8 mouse cellular contexts compared by ENCODE assay signal in the genomic region with DNA sequence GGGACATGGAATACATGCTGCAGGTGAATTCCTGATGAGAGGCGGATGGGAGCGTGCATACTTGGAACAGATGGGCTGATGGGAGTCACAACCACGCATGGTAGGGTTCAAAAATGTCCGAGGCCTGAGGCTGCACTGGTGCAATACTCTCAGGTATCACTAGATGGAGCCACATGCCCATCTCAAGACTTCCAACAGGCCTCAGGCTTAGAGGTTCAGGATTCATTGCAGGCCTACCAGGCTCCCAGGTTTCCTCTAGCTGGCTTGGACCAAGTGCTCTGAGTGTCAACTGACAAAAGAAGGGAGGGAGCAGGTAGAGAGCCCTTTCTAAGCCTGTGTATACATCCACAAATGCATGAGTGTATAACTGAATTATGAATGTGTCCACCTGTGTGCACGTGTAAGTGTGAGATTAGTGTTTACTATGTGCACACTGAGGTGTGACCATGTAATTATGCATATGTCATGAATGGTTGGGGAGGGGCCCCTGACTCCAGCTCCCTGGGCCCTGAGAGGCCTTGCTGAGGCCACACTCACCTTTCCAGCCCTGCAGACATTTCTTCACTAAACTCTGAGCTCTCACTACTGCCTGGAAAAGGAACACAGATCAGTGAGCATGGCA. TPM values are rescaled to one million over a fixed set of nuclear protein-coding genes. Genes with fewer than 3 reads are reported as not detected.
A peak's percentile ranks its signal among the peaks of the same experiment; 100 is the strongest.
DNase-seq lines count a peak whose midpoint lies in the region; ATAC-seq lines count a peak whose summit lies in the region.

No protein-coding gene starts in this region.

- H3K9ac ChIP-seq in hindbrain, embryonic 14.5 days = no peak overlapping the region

- no peaks in the 10 kb centered on the region for H3K4me1 ChIP-seq in hindbrain, embryonic 14.5 days (replicated peaks; ENCODE audit: control insufficient read depth, insufficient read depth, low read length)

- H3K9me3 ChIP-seq in hindbrain, embryonic 14.5 days (ENCODE audit: control insufficient read depth, low read length) = no peaks in the 10 kb centered on the region

- no peak overlapping the region; the same call in 1 of the 2 replicates for H3K27ac ChIP-seq in hindbrain, embryonic 14.5 days

- peak; percentile 77 for DNase-seq in R1 (ENCODE audit: low read depth, low spot score)
- peak; percentile 85 for DNase-seq in cerebellum, adult 8-10 months
- peak; percentile 85 for DNase-seq in forelimb bud, embryonic 11.5 days (ENCODE audit: low read depth, low spot score)
- DNase-seq in hindbrain, embryonic 14.5 days (ENCODE audit: low spot score) = peak; percentile 86
- peak; percentile 81 to 82 for DNase-seq in layer of hippocampus, postnatal 14 days (ENCODE audit: low spot score in 2 of 2)
- DNase-seq in right cerebral cortex, postnatal 25 days = peak; percentile 68
- DNase-seq in yolk sac, embryonic 10.5 days (ENCODE audit: low spot score) = peak; percentile 42

- H3K36me3 ChIP-seq in hindbrain, embryonic 14.5 days (replicated peaks; ENCODE audit: control insufficient read depth, insufficient read depth) = peaks cover 41% of the 10 kb centered on the region

- 25% methylated on average over 5 of the region's 5 CpGs for WGBS in hindbrain, embryonic 14.5 days

- no peak overlapping the region for H3K4me2 ChIP-seq in hindbrain, embryonic 14.5 days (replicated peaks)

- no peak overlapping the region for H3K4me3 ChIP-seq in hindbrain, embryonic 14.5 days (replicated peaks; ENCODE audit: low read length)

- H3K27me3 ChIP-seq in hindbrain, embryonic 14.5 days (ENCODE audit: control insufficient read depth, insufficient read depth, low read length) = no peaks in the 10 kb centered on the region

- peak; percentile 51 for ATAC-seq in hindbrain, embryonic 14.5 days (ENCODE audit: low FRiP score)
- ATAC-seq in megakaryocyte progenitor cell, adult 5-6 weeks (replicated peaks; ENCODE audit: poor library complexity) = peak; percentile 95

RNA-seq across cellular contexts. Expression of gene Garnl3, which starts 23.4 kb away (rescaled TPM):
- 67.2 and 67.5 TPM in 2 replicates for polyA plus RNA-seq in hindbrain, embryonic 14.5 days (2014; fragmentation: Nextera tagmentation; extraction: Ambion mirVana)
- total RNA-seq in layer of hippocampus, postnatal 14 days (2021) = 10 to 100 TPM; 46.0 to 65.4 TPM
- total RNA-seq in megakaryocyte progenitor cell, adult 5-6 weeks (2015) = 0.12 TPM in 1 of 2 replicates, not detected in the other
- total RNA-seq in megakaryocyte progenitor cell, adult 5-6 weeks (2017) = 0.03 TPM in 1 of 2 replicates, not detected in the other

Comparison
In these comparisons a context has a peak if more than half of its experiments do, and no peak if none do; other contexts are left out.
1. RNA of gene Garnl3, which starts 23.4 kb away (total RNA-seq): 46.0 to 65.4 TPM in layer of hippocampus, postnatal 14 days; 0.03 to 0.12 TPM in megakaryocyte progenitor cell, adult 5-6 weeks; every median in the first group is over 10 times any median in the second.
2. Peak in every context shown above with its lines, with median percentiles within 50 percentile points of each other: DNase-seq.